Mouse (Mus musculus) E14TG2a.4 (cell line): ENCODE data around the gene Dach1.

Experiments used
- CTCF ChIP-seq: conservative IDR thresholded peaks from 2 replicates; pipeline ENCODE4 v1.5.1; 2014; ENCODE audit warnings: low read length
- NANOG ChIP-seq: IDR thresholded peaks from 2 replicates; pipeline ENCODE4 v1.6.1; 2014; ENCODE audit warnings: borderline replicate concordance, low read length, mixed read lengths
- POU5F1 ChIP-seq: IDR thresholded peaks from 2 replicates; pipeline ENCODE4 v1.6.1; 2014; ENCODE audit warnings: low read length, borderline replicate concordance

GRCm38 (mm10) chr14:98168908-98169401 is 610 bp downstream of the Dach1 start:
- TF ChIP-seq CTCF (no peak), NANOG (no peak), POU5F1 (no peak)
